Mouse (Mus musculus): ENCODE measurements around the gene Rhbdd2. TPM values are rescaled to one million over a fixed set of nuclear protein-coding genes. Genes with fewer than 3 reads are reported as not detected.

The Rhbdd2 gene
- polyA plus RNA-seq, 1 experiment from 2014 or later, result 68.6 TPM

DNA sequence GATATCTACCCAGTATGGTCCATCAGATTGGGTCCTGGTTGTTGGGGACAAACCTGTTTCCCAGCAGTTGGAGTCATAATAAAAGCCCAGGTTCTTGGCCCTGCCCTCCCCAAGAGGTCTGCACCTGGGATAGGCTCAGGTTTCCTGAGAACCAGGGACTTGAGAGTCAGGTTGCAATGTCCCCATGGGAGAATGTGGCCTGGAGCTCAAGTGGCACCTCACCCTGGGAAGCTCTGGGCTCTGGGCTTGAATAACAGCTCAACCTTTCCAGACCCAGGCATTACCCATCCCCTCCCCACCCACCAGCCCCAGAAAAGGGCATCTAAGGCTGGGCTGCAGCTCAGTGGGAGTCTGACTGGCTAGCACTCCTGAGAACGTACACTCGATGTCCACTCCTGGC lies 20.8 kb downstream of the Rhbdd2 start:
- no peaks in the 10 kb centered on the region for H3K9me3 ChIP-seq (replicated peaks; ENCODE audit: control insufficient read depth, low read length)
- H3K4me2 ChIP-seq (ENCODE audit: low read length), result no peak overlapping the region
- DNase-seq (ENCODE audit: low spot score) (no peak), ATAC-seq (no peak)
- no peak overlapping the region for H3K27ac ChIP-seq (ENCODE audit: low read depth, low read length)
- WGBS, result 80% methylated on average over 2 of the region's 2 CpGs
- H3K9ac ChIP-seq (ENCODE audit: low read length), result no peak overlapping the region
- H3K36me3 ChIP-seq (ENCODE audit: control insufficient read depth, insufficient read depth, low read length), result no peaks in the 10 kb centered on the region
- H3K4me1 ChIP-seq (ENCODE audit: control insufficient read depth, insufficient read depth, low read length), result no peaks in the 10 kb centered on the region
- H3K27me3 ChIP-seq (replicated peaks; ENCODE audit: control insufficient read depth, insufficient read depth, low read length), result no peaks in the 10 kb centered on the region
- H3K4me3 ChIP-seq (ENCODE audit: low read depth, low read length), result no peak overlapping the region

- ATAC-seq, result no peak
- 87% methylated on average over 5 of the region's 5 CpGs for WGBS
- H3K4me1 ChIP-seq (ENCODE audit: control insufficient read depth, insufficient read depth, low read length), result no peaks in the 10 kb centered on the region
- H3K9ac ChIP-seq (ENCODE audit: low read length), result no peak overlapping the region
- H3K4me3 ChIP-seq (ENCODE audit: low read depth, low read length), result no peak overlapping the region
- H3K9me3 ChIP-seq (replicated peaks; ENCODE audit: control insufficient read depth, low read length), result no peaks in the 10 kb centered on the region
- H3K27ac ChIP-seq (ENCODE audit: low read depth, low read length), result no peak overlapping the region
- H3K36me3 ChIP-seq (ENCODE audit: control insufficient read depth, insufficient read depth, low read length), result no peaks in the 10 kb centered on the region
- no peak for DNase-seq (ENCODE audit: low spot score)
- H3K4me2 ChIP-seq (ENCODE audit: low read length), result no peak overlapping the region
- H3K27me3 ChIP-seq (replicated peaks; ENCODE audit: control insufficient read depth, insufficient read depth, low read length), result no peaks in the 10 kb centered on the region
These were observed 23.6 kb downstream of the Rhbdd2 start for GRCm38 (mm10) chr5:135656046-135656445.

DNA sequence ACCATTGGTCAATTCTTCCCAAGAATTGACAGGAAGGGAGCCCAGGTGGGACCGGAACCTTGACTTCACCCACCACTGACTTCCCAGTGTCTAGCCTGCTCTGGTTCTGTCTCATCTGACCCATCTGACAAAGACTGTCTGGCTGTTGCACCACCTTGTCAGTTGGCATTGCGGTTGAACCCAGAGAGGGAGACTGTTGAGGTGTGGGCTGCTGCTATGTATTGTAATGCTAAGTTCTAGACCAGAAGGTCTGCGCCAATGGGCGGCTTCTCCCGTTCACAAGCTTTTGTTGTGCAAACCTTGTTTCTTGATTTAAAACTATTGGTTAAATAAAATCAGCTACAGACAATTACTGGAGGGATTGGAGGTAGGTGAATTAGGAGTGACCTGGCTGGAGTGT lies 24.7 kb downstream of the Rhbdd2 start:
- H3K36me3 ChIP-seq (ENCODE audit: control insufficient read depth, insufficient read depth, low read length), result no peaks in the 10 kb centered on the region
- H3K27me3 ChIP-seq (replicated peaks; ENCODE audit: control insufficient read depth, insufficient read depth, low read length), result no peaks in the 10 kb centered on the region
- ATAC-seq (no peak), DNase-seq (ENCODE audit: low spot score) (no peak)
- H3K4me2 ChIP-seq (ENCODE audit: low read length), result no peak overlapping the region
- H3K27ac ChIP-seq (ENCODE audit: low read depth, low read length), result no peak overlapping the region
- H3K4me1 ChIP-seq (ENCODE audit: control insufficient read depth, insufficient read depth, low read length), result no peaks in the 10 kb centered on the region
- WGBS, result 73% methylated on average over 5 of the region's 5 CpGs
- no peak overlapping the region for H3K9ac ChIP-seq (ENCODE audit: low read length)
- H3K9me3 ChIP-seq (replicated peaks; ENCODE audit: control insufficient read depth, low read length), result no peaks in the 10 kb centered on the region
- H3K4me3 ChIP-seq (ENCODE audit: low read depth, low read length), result no peak overlapping the region

GRCm38 (mm10) chr5:135657703-135658373 lies 25.4 kb downstream of the Rhbdd2 start:
- no peaks in the 10 kb centered on the region for H3K36me3 ChIP-seq (ENCODE audit: control insufficient read depth, insufficient read depth, low read length)
- no peak overlapping the region for H3K9ac ChIP-seq (ENCODE audit: low read length)
- H3K27me3 ChIP-seq (replicated peaks; ENCODE audit: control insufficient read depth, insufficient read depth, low read length), result no peaks in the 10 kb centered on the region
- H3K9me3 ChIP-seq (replicated peaks; ENCODE audit: control insufficient read depth, low read length), result no peaks in the 10 kb centered on the region
- no peak for DNase-seq (ENCODE audit: low spot score)
- no peaks in the 10 kb centered on the region for H3K4me1 ChIP-seq (ENCODE audit: control insufficient read depth, insufficient read depth, low read length)
- no peak overlapping the region for H3K4me3 ChIP-seq (ENCODE audit: low read depth, low read length)
- 55% methylated on average over 17 of the region's 17 CpGs for WGBS
- no peak overlapping the region for H3K4me2 ChIP-seq (ENCODE audit: low read length)
- no peak for ATAC-seq
- no peak overlapping the region for H3K27ac ChIP-seq (ENCODE audit: low read depth, low read length)

DNA sequence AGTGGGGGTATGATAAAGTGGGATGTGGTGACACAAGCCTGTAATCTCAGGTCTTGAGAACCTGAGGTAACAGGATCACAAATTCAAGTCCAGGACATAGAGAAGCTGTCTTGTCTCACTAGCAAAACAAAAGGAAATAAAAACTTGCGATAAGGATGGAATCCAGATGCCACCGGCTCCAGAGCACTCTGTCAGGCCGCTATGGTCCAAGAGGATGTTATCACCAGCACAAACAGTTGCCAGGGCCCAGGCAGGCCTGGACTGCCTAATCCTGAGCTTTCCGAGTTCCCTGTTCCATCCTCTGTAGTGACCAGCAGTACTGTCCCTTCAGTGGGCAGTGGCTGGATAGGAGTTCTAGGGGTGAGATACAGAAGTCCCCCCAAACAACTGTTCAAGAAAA lies 27.5 kb downstream of the Rhbdd2 start:
- H3K27ac ChIP-seq (ENCODE audit: low read depth, low read length), result no peak overlapping the region
- DNase-seq (ENCODE audit: low spot score) (no peak), ATAC-seq (no peak)
- H3K9ac ChIP-seq (ENCODE audit: low read length), result no peak overlapping the region
- H3K4me3 ChIP-seq (ENCODE audit: low read depth, low read length), result no peak overlapping the region
- no peaks in the 10 kb centered on the region for H3K9me3 ChIP-seq (replicated peaks; ENCODE audit: control insufficient read depth, low read length)
- H3K4me1 ChIP-seq (ENCODE audit: control insufficient read depth, insufficient read depth, low read length), result no peaks in the 10 kb centered on the region
- H3K4me2 ChIP-seq (ENCODE audit: low read length), result no peak overlapping the region
- 86% methylated on average over 4 of the region's 4 CpGs for WGBS
- H3K36me3 ChIP-seq (ENCODE audit: control insufficient read depth, insufficient read depth, low read length), result no peaks in the 10 kb centered on the region
- no peaks in the 10 kb centered on the region for H3K27me3 ChIP-seq (replicated peaks; ENCODE audit: control insufficient read depth, insufficient read depth, low read length)

- Histone ChIP-seq H3K4me1 (ENCODE audit: control insufficient read depth, insufficient read depth, low read length) (no peaks in the 10 kb centered on the region), H3K27ac (ENCODE audit: low read depth, low read length) (no peak overlapping the region), H3K4me2 (ENCODE audit: low read length) (no peak overlapping the region), H3K36me3 (ENCODE audit: control insufficient read depth, insufficient read depth, low read length) (no peaks in the 10 kb centered on the region), H3K9me3 (replicated peaks; ENCODE audit: control insufficient read depth, low read length) (no peaks in the 10 kb centered on the region), H3K9ac (ENCODE audit: low read length) (no peak overlapping the region), H3K4me3 (ENCODE audit: low read depth, low read length) (no peak overlapping the region), H3K27me3 (replicated peaks; ENCODE audit: control insufficient read depth, insufficient read depth, low read length) (no peaks in the 10 kb centered on the region)
- DNase-seq (ENCODE audit: low spot score), result no peak
- WGBS, result 86% methylated on average over 7 of the region's 7 CpGs
- no peak for ATAC-seq
These were observed 28.1 kb downstream of the Rhbdd2 start for GRCm38 (mm10) chr5:135660535-135660934.

GRCm38 (mm10) chr5:135666890-135667289 lies 34.5 kb downstream of the Rhbdd2 start:
- no peaks in the 10 kb centered on the region for H3K4me1 ChIP-seq (ENCODE audit: control insufficient read depth, insufficient read depth, low read length)
- H3K27me3 ChIP-seq (replicated peaks; ENCODE audit: control insufficient read depth, insufficient read depth, low read length), result no peaks in the 10 kb centered on the region
- H3K4me2 ChIP-seq (ENCODE audit: low read length), result no peak overlapping the region
- H3K27ac ChIP-seq (ENCODE audit: low read depth, low read length), result no peak overlapping the region
- H3K4me3 ChIP-seq (ENCODE audit: low read depth, low read length), result no peak overlapping the region
- no peak for ATAC-seq
- H3K9me3 ChIP-seq (replicated peaks; ENCODE audit: control insufficient read depth, low read length), result no peaks in the 10 kb centered on the region
- 91% methylated on average over 5 of the region's 5 CpGs for WGBS
- no peak for DNase-seq (ENCODE audit: low spot score)
- no peak overlapping the region for H3K9ac ChIP-seq (ENCODE audit: low read length)
- no peaks in the 10 kb centered on the region for H3K36me3 ChIP-seq (ENCODE audit: control insufficient read depth, insufficient read depth, low read length)

GRCm38 (mm10) chr5:135668071-135668470 lies 35.7 kb downstream of the Rhbdd2 start:
- Histone ChIP-seq H3K4me1 (ENCODE audit: control insufficient read depth, insufficient read depth, low read length) (no peaks in the 10 kb centered on the region), H3K4me3 (ENCODE audit: low read depth, low read length) (no peak overlapping the region), H3K9me3 (replicated peaks; ENCODE audit: control insufficient read depth, low read length) (no peaks in the 10 kb centered on the region), H3K4me2 (ENCODE audit: low read length) (no peak overlapping the region), H3K9ac (ENCODE audit: low read length) (no peak overlapping the region), H3K27ac (ENCODE audit: low read depth, low read length) (no peak overlapping the region), H3K36me3 (ENCODE audit: control insufficient read depth, insufficient read depth, low read length) (no peaks in the 10 kb centered on the region), H3K27me3 (replicated peaks; ENCODE audit: control insufficient read depth, insufficient read depth, low read length) (no peaks in the 10 kb centered on the region)
- 87% methylated on average over 7 of the region's 7 CpGs for WGBS
- DNase-seq (ENCODE audit: low spot score) (no peak), ATAC-seq (no peak)

GRCm38 (mm10) chr5:135669741-135670275 lies 37.4 kb downstream of the Rhbdd2 start, which contains the start of gene Por:
Por (plus strand) TSS chr5:135670033.
- Histone ChIP-seq H3K9ac (ENCODE audit: low read length) (no peak within 1 kb of the TSS), H3K27me3 (replicated peaks; ENCODE audit: control insufficient read depth, insufficient read depth, low read length) (no peaks in the 10 kb centered on the region), H3K27ac (ENCODE audit: low read depth, low read length) (no peak within 1 kb of the TSS), H3K36me3 (ENCODE audit: control insufficient read depth, insufficient read depth, low read length) (no peaks in the 10 kb centered on the region), H3K4me2 (ENCODE audit: low read length) (no peak within 1 kb of the TSS), H3K4me3 (ENCODE audit: low read depth, low read length) (no peak within 1 kb of the TSS), H3K4me1 (ENCODE audit: control insufficient read depth, insufficient read depth, low read length) (peaks cover 7% of the 10 kb centered on the region; the same call in 1 of the 2 replicates), H3K9me3 (replicated peaks; ENCODE audit: control insufficient read depth, low read length) (no peaks in the 10 kb centered on the region)
- WGBS, result 16% methylated on average over 9 of the region's 9 CpGs
- ATAC-seq, result no peak
- DNase-seq (ENCODE audit: low spot score), result no peak
